ENCODE assay signal across 8 mouse cellular contexts in the genomic region with DNA sequence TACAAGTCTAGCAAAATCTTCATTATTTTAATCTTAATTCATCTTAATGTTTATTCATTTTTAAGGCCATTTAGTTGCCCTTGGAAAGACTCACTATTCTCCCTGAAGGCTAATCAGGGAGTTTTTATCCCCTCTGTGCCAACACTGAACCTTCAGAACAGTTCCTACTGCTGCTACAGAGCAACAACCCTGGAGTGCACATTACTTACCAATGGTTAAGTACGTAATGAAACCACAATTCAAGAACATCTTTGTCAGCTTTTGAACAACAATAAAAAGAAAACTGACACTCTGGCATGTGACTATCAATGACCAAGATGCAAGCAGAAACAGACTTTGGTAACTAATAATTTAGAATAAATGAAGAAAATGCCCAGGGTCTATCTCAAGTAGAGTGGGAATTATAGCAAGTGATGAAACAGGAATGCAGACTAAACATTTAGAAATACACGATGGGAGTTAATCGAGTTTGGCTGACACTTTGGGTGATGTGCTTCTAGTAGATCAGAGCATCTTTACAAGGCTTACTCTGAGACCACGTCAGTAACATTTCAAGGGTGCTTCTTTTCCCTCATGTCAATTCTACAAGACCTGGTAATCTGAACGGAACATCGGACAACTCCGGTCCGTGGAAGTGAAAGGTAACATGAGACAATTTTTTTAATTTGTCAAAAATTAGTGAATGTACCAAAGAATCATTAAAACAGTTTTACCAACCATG. TPM values are rescaled to one million over a fixed set of nuclear protein-coding genes. Genes with fewer than 3 reads are reported as not detected.
DNase-seq lines count a peak whose midpoint lies in the region; ATAC-seq and TF ChIP-seq lines count a peak whose summit lies in the region.

No protein-coding gene starts in this region.

- 35% methylated on average over 8 of the region's 8 CpGs for WGBS in heart, embryonic 13.5 days
- WGBS in hindbrain, embryonic 12.5 days = 34% methylated on average over 8 of the region's 8 CpGs
- WGBS in midbrain, embryonic 12.5 days = 24% methylated on average over 8 of the region's 8 CpGs

- no peaks in the 10 kb centered on the region for H3K36me3 ChIP-seq in heart, embryonic 13.5 days
- peaks cover 0 to 35% of the 10 kb centered on the region in 2 experiments; a peak in 2 of 4 replicates for H3K36me3 ChIP-seq in MEL (ENCODE audit: control insufficient read depth in 1 of 2, insufficient read depth in 2 of 2, low read length in 2 of 2)
- H3K36me3 ChIP-seq in hindbrain, embryonic 12.5 days = no peaks in the 10 kb centered on the region
- H3K36me3 ChIP-seq in midbrain, embryonic 12.5 days = no peaks in the 10 kb centered on the region

- no peak for TF ChIP-seq POLR2A in MEL (IDR thresholded peaks at IDR 0.05; ENCODE audit: control insufficient read depth in 1 of 2, insufficient read depth in 1 of 2, low read depth in 1 of 2, low read length in 2 of 2, poor library complexity in 1 of 2)

- no peak for DNase-seq in heart, postnatal 14 days
- peak; percentile 58 for DNase-seq in MEL (ENCODE audit: low read depth, low spot score)
- DNase-seq in urinary bladder, adult 18-20 months (ENCODE audit: low spot score in 2 of 2) = no peak
- DNase-seq in left cerebral cortex, adult 18-20 months (ENCODE audit: low spot score in 2 of 2) = no peak

- ATAC-seq in heart, embryonic 13.5 days (ENCODE audit: extremely low read depth, insufficient number of reproducible peaks, low FRiP score, low TSS enrichment) = no peak
- ATAC-seq in hindbrain, embryonic 12.5 days (ENCODE audit: low FRiP score) = no peak
- ATAC-seq in midbrain, embryonic 12.5 days (ENCODE audit: low FRiP score, low read depth) = no peak
- no peak for ATAC-seq in activated CD4-positive, CD25-positive, alpha-beta regulatory T cell, adult 4 months

- H3K9ac ChIP-seq in heart, embryonic 13.5 days = peak overlapping the region; percentile 100
- peak overlapping the region; percentile 82 for H3K9ac ChIP-seq in MEL (ENCODE audit: control insufficient read depth, low read depth, low read length, poor library complexity, severe bottlenecking)
- peak overlapping the region; percentile 100 for H3K9ac ChIP-seq in hindbrain, embryonic 12.5 days
- peak overlapping the region; percentile 100 for H3K9ac ChIP-seq in midbrain, embryonic 12.5 days (replicated peaks)

- TF ChIP-seq RAD21 in MEL (IDR thresholded peaks at IDR 0.05; ENCODE audit: low read depth, low read length) = no peak

- peaks cover 64% of the 10 kb centered on the region for H3K79me2 ChIP-seq in MEL (ENCODE audit: control insufficient read depth, insufficient read depth, low read length, poor library complexity)

- no peak overlapping the region for H3K27ac ChIP-seq in heart, embryonic 13.5 days (replicated peaks)
- H3K27ac ChIP-seq in MEL (ENCODE audit: control insufficient read depth, low read depth, low read length) = peak overlapping the region; percentile 16; the same call in 1 of the 2 replicates
- no peak overlapping the region for H3K27ac ChIP-seq in hindbrain, embryonic 12.5 days
- no peak overlapping the region for H3K27ac ChIP-seq in midbrain, embryonic 12.5 days (replicated peaks)

- TF ChIP-seq CTCF in MEL (IDR thresholded peaks at IDR 0.05 in 2 of 3, conservative IDR thresholded peaks at IDR 0.05 in 1 of 3; ENCODE audit: control insufficient read depth in 1 of 3, insufficient read depth in 1 of 3, low read depth in 2 of 3, low read length in 3 of 3, poor library complexity in 1 of 3, severe bottlenecking in 1 of 3) = no peak

- H3K4me3 ChIP-seq in heart, embryonic 13.5 days = peak overlapping the region; percentile 98
- H3K4me3 ChIP-seq in MEL (ENCODE audit: control insufficient read depth in 1 of 2, insufficient read depth in 1 of 2, low read depth in 2 of 2, low read length in 2 of 2) = peak overlapping the region; percentile 67 to 80
- peak overlapping the region; percentile 94 for H3K4me3 ChIP-seq in hindbrain, embryonic 12.5 days
- peak overlapping the region; percentile 99 for H3K4me3 ChIP-seq in midbrain, embryonic 12.5 days

- peak overlapping the region; percentile 72 for H3K4me2 ChIP-seq in heart, embryonic 13.5 days
- H3K4me2 ChIP-seq in hindbrain, embryonic 12.5 days (replicated peaks) = peak overlapping the region; percentile 54
- H3K4me2 ChIP-seq in midbrain, embryonic 12.5 days (replicated peaks) = peak overlapping the region; percentile 55

- no peaks in the 10 kb centered on the region for H3K27me3 ChIP-seq in heart, embryonic 13.5 days (replicated peaks)
- H3K27me3 ChIP-seq in MEL (ENCODE audit: control insufficient read depth in 1 of 2, insufficient read depth in 2 of 2, low read length in 2 of 2) = no peaks in the 10 kb centered on the region
- H3K27me3 ChIP-seq in hindbrain, embryonic 12.5 days = no peaks in the 10 kb centered on the region
- H3K27me3 ChIP-seq in midbrain, embryonic 12.5 days = no peaks in the 10 kb centered on the region

- peaks cover 37% of the 10 kb centered on the region for H3K4me1 ChIP-seq in heart, embryonic 13.5 days
- H3K4me1 ChIP-seq in MEL (ENCODE audit: control insufficient read depth in 1 of 2, insufficient read depth in 2 of 2, low read length in 2 of 2) = peaks cover 14 to 15% of the 10 kb centered on the region in 2 experiments
- peaks cover 18% of the 10 kb centered on the region for H3K4me1 ChIP-seq in hindbrain, embryonic 12.5 days
- H3K4me1 ChIP-seq in midbrain, embryonic 12.5 days = peaks cover 16% of the 10 kb centered on the region

- TF ChIP-seq EP300 in MEL (IDR thresholded peaks at IDR 0.05; ENCODE audit: low read depth in 1 of 2, low read length in 2 of 2) = no peak

- no peaks in the 10 kb centered on the region for H3K9me3 ChIP-seq in heart, embryonic 13.5 days
- no peaks in the 10 kb centered on the region for H3K9me3 ChIP-seq in MEL (replicated peaks; ENCODE audit: insufficient read depth, low read length)
- H3K9me3 ChIP-seq in hindbrain, embryonic 12.5 days (replicated peaks) = no peaks in the 10 kb centered on the region
- H3K9me3 ChIP-seq in midbrain, embryonic 12.5 days = no peaks in the 10 kb centered on the region

- intact Hi-C loops in heart, postnatal 14 days (cut with DNase I) = loop anchor here (10.0 kb wide), 1 partner anchor 382 kb away; a partner anchor contains a TSS

TF ChIP-seq in MEL, 35 proteins besides CTCF, POLR2A, EP300 and RAD21:
- TF ChIP-seq SIN3A (IDR thresholded peaks at IDR 0.05; ENCODE audit: low read length) = peak; percentile 42
- no peak for TF ChIP-seq ETS1 (IDR thresholded peaks at IDR 0.05; ENCODE audit: low read depth, low read length)
- TF ChIP-seq TBP (IDR thresholded peaks at IDR 0.05; ENCODE audit: low read depth, low read length) = 0 out of 2 replicates have a peak, but pooled peaks have one; percentile 30

RNA-seq across cellular contexts. Expression of a gene that starts 2.1 kb away (rescaled TPM):
- polyA plus RNA-seq in heart, embryonic 13.5 days (2015; fragmentation: Nextera tagmentation; extraction: Ambion mirVana) = 9.8 and 9.9 TPM in 2 replicates
- total RNA-seq in heart, postnatal 14 days (2021) = 10 to 100 TPM; 40.7 to 41.4 TPM
- 9.4 and 14.1 TPM in 2 replicates for total RNA-seq in MEL (2012; rRNA removed)
- 10 to 100 TPM; 17.5 to 91.4 TPM for polyA plus RNA-seq in MEL (2012; ENCODE audit: insufficient read depth in 1 of 2, insufficient read length in 2 of 2, low read depth in 1 of 2, low replicate concordance in 2 of 2, missing spikeins in 1 of 2)
- 32.3 and 35.9 TPM in 2 replicates for polyA plus RNA-seq in hindbrain, embryonic 12.5 days (2016; fragmentation: Nextera tagmentation; extraction: Ambion mirVana)
- polyA plus RNA-seq in midbrain, embryonic 12.5 days (2016; fragmentation: Nextera tagmentation; extraction: Ambion mirVana) = 33.0 and 35.0 TPM in 2 replicates
- 100 to 1,000 TPM; 112 to 118 TPM for total RNA-seq in left cerebral cortex, adult 18-20 months (2021)
- polyA plus RNA-seq in activated CD4-positive, CD25-positive, alpha-beta regulatory T cell, adult 4 months (2017; shearing (Covaris generic)) = 10 to 100 TPM; 15.5 to 24.3 TPM
